Mouse (Mus musculus): ENCODE results near the gene Zfp853. TPM values are rescaled to one million over a fixed set of nuclear protein-coding genes. Genes with fewer than 3 reads are reported as not detected.

Zfp853 gene
- polyA plus RNA-seq, 1 experiment, result 0.96 TPM

GRCm38 (mm10) chr5:143264689-143265088, 28.7 kb downstream of the Zfp853 start:
- DNase-seq, result no peak
- TF ChIP-seq CTCF (IDR thresholded peaks at IDR 0.05; ENCODE audit: borderline replicate concordance, control insufficient read depth, extremely low read depth, insufficient read depth, low read length, poor library complexity), result no peak
- no peak for TF ChIP-seq POLR2A (IDR thresholded peaks at IDR 0.05; ENCODE audit: control insufficient read depth, extremely low read depth, insufficient read depth, low read length, poor library complexity)
- no peaks in the 10 kb centered on the region for H3K36me3 ChIP-seq (ENCODE audit: control insufficient read depth, insufficient read depth, low read length)
- no peak overlapping the region for H3K27ac ChIP-seq (ENCODE audit: control insufficient read depth, insufficient read depth, low read length)
- peaks cover 10% of the 10 kb centered on the region for H3K4me1 ChIP-seq (replicated peaks; ENCODE audit: control insufficient read depth, insufficient read depth, low read length)
- WGBS, result 98% methylated on average over 10 of the region's 10 CpGs
- H3K4me3 ChIP-seq (ENCODE audit: control insufficient read depth, insufficient read depth, low read length), result no peak overlapping the region
- no peaks in the 10 kb centered on the region; the same call in 1 of the 2 replicates for H3K27me3 ChIP-seq (ENCODE audit: control insufficient read depth, insufficient read depth, low read length)

GRCm38 (mm10) chr5:143261636-143262035, 31.8 kb downstream of the Zfp853 start:
- no peaks in the 10 kb centered on the region for H3K27me3 ChIP-seq (ENCODE audit: control insufficient read depth, insufficient read depth, low read length)
- TF ChIP-seq POLR2A (IDR thresholded peaks at IDR 0.05; ENCODE audit: control insufficient read depth, extremely low read depth, insufficient read depth, low read length, poor library complexity) (no peak), CTCF (IDR thresholded peaks at IDR 0.05; ENCODE audit: borderline replicate concordance, control insufficient read depth, extremely low read depth, insufficient read depth, low read length, poor library complexity) (no peak)
- no peaks in the 10 kb centered on the region for H3K4me1 ChIP-seq (replicated peaks; ENCODE audit: control insufficient read depth, insufficient read depth, low read length)
- DNase-seq, result no peak
- no peak overlapping the region for H3K27ac ChIP-seq (ENCODE audit: control insufficient read depth, insufficient read depth, low read length)
- 96% methylated on average over 8 of the region's 8 CpGs for WGBS
- no peak overlapping the region for H3K4me3 ChIP-seq (ENCODE audit: control insufficient read depth, insufficient read depth, low read length)
- no peaks in the 10 kb centered on the region for H3K36me3 ChIP-seq (ENCODE audit: control insufficient read depth, insufficient read depth, low read length)

GRCm38 (mm10) chr5:143255802-143256201, 37.6 kb downstream of the Zfp853 start:
- no peak overlapping the region for H3K27ac ChIP-seq (ENCODE audit: control insufficient read depth, insufficient read depth, low read length)
- no peaks in the 10 kb centered on the region; the same call in 1 of the 2 replicates for H3K4me1 ChIP-seq (replicated peaks; ENCODE audit: control insufficient read depth, insufficient read depth, low read length)
- no peaks in the 10 kb centered on the region for H3K36me3 ChIP-seq (ENCODE audit: control insufficient read depth, insufficient read depth, low read length)
- no peak for TF ChIP-seq CTCF (IDR thresholded peaks at IDR 0.05; ENCODE audit: borderline replicate concordance, control insufficient read depth, extremely low read depth, insufficient read depth, low read length, poor library complexity)
- TF ChIP-seq POLR2A (IDR thresholded peaks at IDR 0.05; ENCODE audit: control insufficient read depth, extremely low read depth, insufficient read depth, low read length, poor library complexity), result no peak
- WGBS, result 94% methylated on average over 5 of the region's 5 CpGs
- H3K4me3 ChIP-seq (ENCODE audit: control insufficient read depth, insufficient read depth, low read length), result no peak overlapping the region
- peaks cover 14% of the 10 kb centered on the region; the same call in 1 of the 2 replicates for H3K27me3 ChIP-seq (ENCODE audit: control insufficient read depth, insufficient read depth, low read length)
- no peak for DNase-seq

- Histone ChIP-seq H3K36me3 (ENCODE audit: control insufficient read depth, insufficient read depth, low read length) (no peaks in the 10 kb centered on the region), H3K4me1 (replicated peaks; ENCODE audit: control insufficient read depth, insufficient read depth, low read length) (no peaks in the 10 kb centered on the region; the same call in 1 of the 2 replicates), H3K4me3 (ENCODE audit: control insufficient read depth, insufficient read depth, low read length) (no peak overlapping the region), H3K27me3 (ENCODE audit: control insufficient read depth, insufficient read depth, low read length) (peaks cover 14% of the 10 kb centered on the region; the same call in 1 of the 2 replicates), H3K27ac (ENCODE audit: control insufficient read depth, insufficient read depth, low read length) (no peak overlapping the region)
- TF ChIP-seq CTCF (IDR thresholded peaks at IDR 0.05; ENCODE audit: borderline replicate concordance, control insufficient read depth, extremely low read depth, insufficient read depth, low read length, poor library complexity) (no peak), POLR2A (IDR thresholded peaks at IDR 0.05; ENCODE audit: control insufficient read depth, extremely low read depth, insufficient read depth, low read length, poor library complexity) (no peak)
- DNase-seq, result no peak
- WGBS, result 42% methylated on average over 24 of the region's 24 CpGs
Observed at GRCm38 (mm10) chr5:143255131-143255519, 38.3 kb downstream of the Zfp853 start.

- WGBS, result 36% methylated on average over 66 of the region's 66 CpGs
- Histone ChIP-seq H3K36me3 (ENCODE audit: control insufficient read depth, insufficient read depth, low read length) (no peaks in the 10 kb centered on the region), H3K27ac (ENCODE audit: control insufficient read depth, insufficient read depth, low read length) (no peak overlapping the region), H3K4me1 (replicated peaks; ENCODE audit: control insufficient read depth, insufficient read depth, low read length) (no peaks in the 10 kb centered on the region; the same call in 1 of the 2 replicates), H3K4me3 (ENCODE audit: control insufficient read depth, insufficient read depth, low read length) (no peak overlapping the region), H3K27me3 (ENCODE audit: control insufficient read depth, insufficient read depth, low read length) (peaks cover 14% of the 10 kb centered on the region; the same call in 1 of the 2 replicates)
- TF ChIP-seq POLR2A (IDR thresholded peaks at IDR 0.05; ENCODE audit: control insufficient read depth, extremely low read depth, insufficient read depth, low read length, poor library complexity) (no peak), CTCF (IDR thresholded peaks at IDR 0.05; ENCODE audit: borderline replicate concordance, control insufficient read depth, extremely low read depth, insufficient read depth, low read length, poor library complexity) (no peak)
- DNase-seq, result no peak
Observed at GRCm38 (mm10) chr5:143254487-143255130, 38.8 kb downstream of the Zfp853 start.

GRCm38 (mm10) chr5:143253881-143254486, 39.4 kb downstream of the Zfp853 start:
- H3K4me1 ChIP-seq (replicated peaks; ENCODE audit: control insufficient read depth, insufficient read depth, low read length), result no peaks in the 10 kb centered on the region; the same call in 1 of the 2 replicates
- H3K4me3 ChIP-seq (ENCODE audit: control insufficient read depth, insufficient read depth, low read length), result no peak overlapping the region

More at GRCm38 (mm10) chr5:143253881-143254486, 39.4 kb downstream of the Zfp853 start:
- H3K36me3 ChIP-seq (ENCODE audit: control insufficient read depth, insufficient read depth, low read length), result no peaks in the 10 kb centered on the region
- TF ChIP-seq CTCF (IDR thresholded peaks at IDR 0.05; ENCODE audit: borderline replicate concordance, control insufficient read depth, extremely low read depth, insufficient read depth, low read length, poor library complexity), result no peak
- no peak for TF ChIP-seq POLR2A (IDR thresholded peaks at IDR 0.05; ENCODE audit: control insufficient read depth, extremely low read depth, insufficient read depth, low read length, poor library complexity)
- WGBS, result 10% methylated on average over 81 of the region's 81 CpGs
- DNase-seq, result no peak
- H3K27me3 ChIP-seq (ENCODE audit: control insufficient read depth, insufficient read depth, low read length), result peaks cover 14% of the 10 kb centered on the region; the same call in 1 of the 2 replicates
- H3K27ac ChIP-seq (ENCODE audit: control insufficient read depth, insufficient read depth, low read length), result no peak overlapping the region

Data from thymus, adult 2 months (tissue).